Mouse (Mus musculus) megakaryocyte progenitor cell, adult 5-6 weeks (primary cell): ENCODE measurements around the gene Mapk10. TPM values are rescaled to one million over a fixed set of nuclear protein-coding genes. Genes with fewer than 3 reads are reported as not detected.

ENCODE experiments used
- ATAC-seq: replicated peaks from 2 replicates; pipeline ENCODE4 v1.8.0; 2016; ENCODE audit warnings: mild to moderate bottlenecking, moderate TSS enrichment, inconsistent platforms; ENCODE audit not compliant: poor library complexity
- total RNA-seq, 2 experiments: library from RNA; stranded (forward) in 1 of 2; stranded (reverse) in 1 of 2; fragments of 157-497, 149-512 nt in 1 of 2; fragments of 200-1000 nt in 1 of 2; gene quantifications; 2 replicates each; pipeline versions ENCODE4 v1.2.3 to v1.2.4; 2015 to 2017

Gene Mapk10
- total RNA-seq, 2 experiments from 2014 or later, result not detected

- ATAC-seq, result no peak
These were observed 44.4 kb downstream of the Mapk10 start for GRCm38 (mm10) chr5:103166755-103167154.

- ATAC-seq, result no peak
These were observed 47.1 kb downstream of the Mapk10 start for GRCm38 (mm10) chr5:103164022-103164421.

- no peak for ATAC-seq
These were observed 49.6 kb downstream of the Mapk10 start for GRCm38 (mm10) chr5:103161574-103161973.

- no peak for ATAC-seq
These were observed 50.0 kb downstream of the Mapk10 start for GRCm38 (mm10) chr5:103161196-103161540.

GRCm38 (mm10) chr5:103160314-103161195, 50.6 kb downstream of the Mapk10 start:
- no peak for ATAC-seq

- ATAC-seq, result no peak
These were observed 70.2 kb downstream of the Mapk10 start for GRCm38 (mm10) chr5:103140935-103141334.

GRCm38 (mm10) chr5:103134839-103135238, 76.3 kb downstream of the Mapk10 start:
- no peak for ATAC-seq

GRCm38 (mm10) chr5:103133626-103134025, 77.5 kb downstream of the Mapk10 start:
- ATAC-seq, result no peak

GRCm38 (mm10) chr5:103132814-103133213, 78.3 kb downstream of the Mapk10 start:
- ATAC-seq, result no peak

GRCm38 (mm10) chr5:103119618-103120017, 91.5 kb downstream of the Mapk10 start:
- ATAC-seq, result no peak

GRCm38 (mm10) chr5:103115571-103115970, 95.6 kb downstream of the Mapk10 start:
- no peak for ATAC-seq

GRCm38 (mm10) chr5:103112471-103112870, 98.7 kb downstream of the Mapk10 start:
- ATAC-seq, result no peak

- ATAC-seq, result no peak
These were observed 101.7 kb downstream of the Mapk10 start for GRCm38 (mm10) chr5:103109409-103109808.

- ATAC-seq, result no peak
These were observed 105.4 kb downstream of the Mapk10 start for GRCm38 (mm10) chr5:103105441-103106414.

GRCm38 (mm10) chr5:103104082-103104481, 107.1 kb downstream of the Mapk10 start:
- no peak for ATAC-seq

GRCm38 (mm10) chr5:103102876-103103393, 108.2 kb downstream of the Mapk10 start:
- ATAC-seq, result no peak

- no peak for ATAC-seq
These were observed 109.0 kb downstream of the Mapk10 start for GRCm38 (mm10) chr5:103102176-103102575.

GRCm38 (mm10) chr5:103094166-103094565, 117.0 kb downstream of the Mapk10 start:
- no peak for ATAC-seq

GRCm38 (mm10) chr5:103085844-103086243, 125.3 kb downstream of the Mapk10 start:
- no peak for ATAC-seq

GRCm38 (mm10) chr5:103075451-103075850, 135.7 kb downstream of the Mapk10 start:
- no peak for ATAC-seq

GRCm38 (mm10) chr5:103072200-103072825, 138.8 kb downstream of the Mapk10 start:
- ATAC-seq, result no peak
